Mouse (Mus musculus) cerebral cortex, adult 2 months (tissue): ENCODE measurements around the gene Smarcad1.

Experiments
- WGBS: fragments of 180-500 bp; shearing (Covaris S2); methylation state at CpG from one replicate; pipeline ENCODE4 v1.1.7; 2018; 5-methylcytosine and 5-hydroxymethylcytosine counted together

The Smarcad1 gene

GRCm38 (mm10) chr6:65042491-65043171 is at the start of gene Smarcad1:
Gene Smarcad1 (plus strand): TSS chr6:65042583.
- under 1% methylated on average over 81 of the region's 81 CpGs for WGBS

- WGBS: 39% methylated on average over 13 of the region's 13 CpGs
Observed at GRCm38 (mm10) chr6:64996824-64997421, 45.5 kb upstream of the Smarcad1 start.

- 91% methylated on average over 2 of the region's 2 CpGs for WGBS
Observed at GRCm38 (mm10) chr6:64997805-64998204, 44.6 kb upstream of the Smarcad1 start.

GRCm38 (mm10) chr6:65000757-65001156 is 41.6 kb upstream of the Smarcad1 start:
- 78% methylated on average over 5 of the region's 5 CpGs for WGBS

- 76% methylated on average over 3 of the region's 3 CpGs for WGBS
Observed at GRCm38 (mm10) chr6:65002196-65002595, 40.2 kb upstream of the Smarcad1 start.

GRCm38 (mm10) chr6:65008836-65009235 is 33.5 kb upstream of the Smarcad1 start:
- WGBS: 83% methylated on average over 5 of the region's 5 CpGs

- 84% methylated on average over 5 of the region's 5 CpGs for WGBS
Observed at GRCm38 (mm10) chr6:65011444-65011990, 30.9 kb upstream of the Smarcad1 start.

GRCm38 (mm10) chr6:65012142-65012541 is 30.2 kb upstream of the Smarcad1 start:
- 86% methylated on average over 2 of the region's 2 CpGs for WGBS

GRCm38 (mm10) chr6:65017566-65017965 is 24.8 kb upstream of the Smarcad1 start:
- WGBS: 93% methylated on average over 10 of the region's 10 CpGs

GRCm38 (mm10) chr6:65018966-65019365 is 23.4 kb upstream of the Smarcad1 start:
- 78% methylated on average over 5 of the region's 5 CpGs for WGBS

- 46% methylated on average over 4 of the region's 4 CpGs for WGBS
Observed at GRCm38 (mm10) chr6:65021883-65022282, 20.5 kb upstream of the Smarcad1 start.

GRCm38 (mm10) chr6:65023053-65023452 is 19.3 kb upstream of the Smarcad1 start:
- WGBS: 83% methylated on average over 6 of the region's 6 CpGs

GRCm38 (mm10) chr6:65024668-65025067 is 17.7 kb upstream of the Smarcad1 start:
- WGBS: 58% methylated on average over 2 of the region's 2 CpGs

GRCm38 (mm10) chr6:65025130-65025529 is 17.3 kb upstream of the Smarcad1 start:
- 97% methylated on average over 4 of the region's 4 CpGs for WGBS

GRCm38 (mm10) chr6:65034661-65035060 is 7.7 kb upstream of the Smarcad1 start:
- 94% methylated on average over 2 of the region's 2 CpGs for WGBS

- 79% methylated on average over 2 of the region's 2 CpGs for WGBS
Observed at GRCm38 (mm10) chr6:65035469-65035868, 6.9 kb upstream of the Smarcad1 start.

- WGBS: 21% methylated on average over 10 of the region's 10 CpGs
Observed at GRCm38 (mm10) chr6:65041932-65042331, 451 bp upstream of the Smarcad1 start.

- WGBS: 4% methylated on average over 7 of the region's 7 CpGs
Observed at GRCm38 (mm10) chr6:65043241-65043640, 858 bp downstream of the Smarcad1 start.

GRCm38 (mm10) chr6:65049100-65049499 is 6.7 kb downstream of the Smarcad1 start:
- 94% methylated on average over 4 of the region's 4 CpGs for WGBS

- 95% methylated on average over 5 of the region's 5 CpGs for WGBS
Observed at GRCm38 (mm10) chr6:65056620-65057019, 14.2 kb downstream of the Smarcad1 start.

GRCm38 (mm10) chr6:65057137-65057536 is 14.8 kb downstream of the Smarcad1 start:
- WGBS: 75% methylated on average over 4 of the region's 4 CpGs

GRCm38 (mm10) chr6:65061049-65061448 is 18.7 kb downstream of the Smarcad1 start:
- 70% methylated on average over 1 of the region's 1 CpGs for WGBS

GRCm38 (mm10) chr6:65075201-65075600 is 32.8 kb downstream of the Smarcad1 start:
- WGBS: 59% methylated on average over 2 of the region's 2 CpGs
